Mouse (Mus musculus): ENCODE measurements around the gene Dnah7b.
"Not testable (repeated sequence)": the region's sequence is repeated elsewhere in the genome, so short reads cannot be mapped to it uniquely, and the experiment has no call there.

The Dnah7b gene

DNA sequence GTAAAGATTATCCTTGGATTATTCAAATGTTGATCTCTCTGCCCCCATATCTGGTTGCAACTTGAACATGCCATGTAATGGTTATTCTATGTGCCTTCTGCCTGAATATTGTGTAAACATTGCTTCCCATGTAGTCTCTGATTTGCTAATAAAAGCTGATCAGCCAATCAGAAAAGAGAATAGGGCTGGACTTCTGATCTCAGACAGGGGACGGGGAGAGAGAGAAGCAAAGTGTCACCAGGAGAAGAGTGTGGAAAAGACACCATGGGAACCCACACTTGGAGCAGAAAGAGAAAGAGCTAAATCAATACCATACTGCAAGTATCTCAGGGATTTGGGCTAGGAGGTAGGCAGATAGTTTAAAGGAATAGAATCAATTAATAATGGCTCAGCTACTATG, at the start of gene Dnah7b:
Gene Dnah7b, plus strand, starts transcription at position 301 of the 400 bp plus-strand sequence.
- in situ Hi-C loops (cut with MboI, MseI), result no loop called here

DNA sequence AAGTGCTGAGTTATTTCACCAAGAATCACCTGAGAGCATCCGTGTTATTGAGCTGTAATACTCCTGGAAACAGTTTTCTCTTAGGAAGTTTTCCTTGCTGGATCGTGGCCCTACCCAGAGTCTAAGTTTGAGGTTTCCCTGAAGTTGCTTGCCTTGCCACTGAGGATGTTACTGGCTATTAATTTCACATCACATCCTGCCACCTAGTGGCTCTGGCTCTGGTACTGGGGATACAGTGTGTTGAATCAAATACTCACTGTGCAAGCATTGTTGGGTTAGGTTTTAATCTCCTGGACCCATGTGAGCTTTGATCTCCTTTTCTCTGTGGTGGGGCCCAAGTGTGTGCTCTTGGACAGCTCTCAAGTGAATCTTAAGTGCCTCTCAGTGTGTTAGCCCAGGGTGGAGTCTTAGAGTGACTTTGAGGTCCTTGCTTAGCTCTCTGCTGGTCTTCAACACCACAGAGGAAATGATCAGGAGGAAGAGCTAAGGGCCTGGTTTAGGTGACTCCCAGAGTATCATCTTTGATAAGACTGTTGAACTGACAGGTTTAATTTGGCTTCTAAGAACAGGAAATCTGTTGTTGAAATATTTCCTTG, 47.6 kb upstream of the Dnah7b start:
- in situ Hi-C loops (cut with MboI, MseI), result no loop called here

DNA sequence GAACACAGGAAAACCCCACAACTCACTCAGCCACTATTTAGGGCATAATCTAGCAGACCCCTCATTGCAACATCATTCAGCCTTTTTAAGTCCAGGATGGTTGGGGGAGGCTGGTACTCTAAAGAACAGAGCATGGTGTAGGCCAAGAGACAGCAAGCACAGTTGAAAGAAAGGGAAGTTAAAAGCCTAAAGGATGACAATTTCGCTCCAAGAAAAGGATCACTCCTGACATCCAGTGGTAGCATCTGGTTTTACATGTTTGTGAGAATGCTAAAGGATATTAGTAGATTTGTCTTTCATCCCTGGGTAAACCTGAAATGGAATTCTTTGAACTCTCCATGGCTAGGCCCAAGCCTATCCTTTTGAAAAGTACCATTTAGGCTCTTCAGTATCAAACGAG, 43.9 kb upstream of the Dnah7b start:
- in situ Hi-C loops (cut with MboI, MseI), result no loop called here

DNA sequence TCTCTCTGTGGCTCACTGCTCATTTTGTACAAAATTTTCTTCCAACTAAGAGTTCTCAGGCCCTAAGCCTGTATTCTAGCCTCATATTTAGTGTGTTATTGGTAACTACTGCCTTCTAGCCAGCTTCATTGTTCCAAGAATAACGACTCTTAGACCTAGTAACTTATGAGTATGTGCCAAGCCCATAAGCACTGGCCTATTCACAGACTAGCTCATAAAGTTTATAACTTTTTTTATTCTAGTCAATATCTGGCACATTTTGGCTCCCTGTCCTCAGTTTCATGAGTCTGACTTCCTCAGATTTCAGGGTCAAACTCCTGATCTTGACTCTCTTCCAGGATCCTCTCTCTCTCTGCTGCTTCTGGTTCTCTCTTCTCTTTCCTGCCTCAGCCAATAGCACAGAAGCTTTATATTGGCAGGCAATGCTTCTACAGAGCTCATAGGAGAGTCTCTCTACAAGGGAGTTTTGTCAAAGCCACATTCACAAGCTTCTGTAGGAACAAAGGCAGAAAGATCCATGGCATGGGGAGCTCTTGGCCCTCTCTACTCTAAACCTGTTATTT, 34.0 kb upstream of the Dnah7b start:
- in situ Hi-C loops (cut with MboI, MseI), result no loop called here

DNA sequence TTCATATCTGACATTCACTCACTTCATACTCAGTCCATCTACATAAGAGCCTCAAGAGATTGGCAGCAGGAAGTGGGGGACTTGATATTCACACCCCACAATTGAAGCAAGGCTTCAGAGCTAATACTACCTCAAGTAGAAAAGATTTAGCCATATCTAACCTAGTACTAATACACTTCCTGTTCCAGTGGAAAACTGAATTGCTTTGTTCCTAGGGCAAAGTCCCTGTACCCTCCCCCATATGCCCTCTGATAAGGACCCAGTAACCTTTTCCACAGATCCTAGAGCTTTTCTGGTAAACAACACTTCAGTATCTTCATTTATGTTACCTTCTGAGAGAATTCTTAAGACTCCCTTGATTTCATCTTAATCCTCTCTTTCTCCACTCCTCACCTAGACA, 17.9 kb upstream of the Dnah7b start:
- in situ Hi-C loops (cut with MboI, MseI), result no loop called here

DNA sequence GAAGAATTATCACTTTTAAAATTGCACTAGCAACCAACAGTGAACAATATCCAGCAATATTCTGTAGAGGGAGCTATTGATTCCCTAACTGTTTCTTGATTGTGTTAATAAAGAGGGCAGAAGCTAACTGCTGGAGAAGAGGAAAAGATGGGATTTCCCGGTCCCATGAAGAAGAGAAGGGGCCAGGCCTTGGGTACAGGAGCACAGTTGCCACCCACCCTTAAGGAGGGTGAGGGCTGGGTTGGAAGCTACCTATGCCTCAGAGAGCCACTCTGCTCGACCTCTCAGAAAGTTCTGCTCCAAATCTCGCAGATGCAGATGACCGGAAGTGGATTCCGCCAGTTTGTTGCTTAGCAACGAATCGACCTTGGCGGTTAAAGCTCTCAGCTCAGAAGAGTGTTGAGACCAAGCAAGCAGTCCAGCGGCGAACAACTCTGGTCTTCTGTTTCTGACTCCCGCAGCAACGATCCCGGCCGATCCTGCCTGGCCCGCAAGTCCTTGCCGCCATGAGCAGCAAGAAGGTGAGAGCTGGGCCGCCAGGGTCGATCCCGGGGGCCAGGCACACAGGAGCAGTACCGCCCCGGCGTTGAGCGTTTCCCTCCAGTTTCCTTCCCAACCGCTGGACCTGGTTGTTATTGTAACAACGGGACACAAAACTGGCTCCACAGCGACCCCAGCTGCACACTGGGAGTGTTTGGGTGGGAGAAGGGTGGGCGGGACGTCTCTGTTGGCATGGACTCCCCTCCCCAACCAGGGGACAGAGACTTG, 553 bp downstream of the Dnah7b start:
- in situ Hi-C loops (cut with MboI, MseI), result no loop called here

DNA sequence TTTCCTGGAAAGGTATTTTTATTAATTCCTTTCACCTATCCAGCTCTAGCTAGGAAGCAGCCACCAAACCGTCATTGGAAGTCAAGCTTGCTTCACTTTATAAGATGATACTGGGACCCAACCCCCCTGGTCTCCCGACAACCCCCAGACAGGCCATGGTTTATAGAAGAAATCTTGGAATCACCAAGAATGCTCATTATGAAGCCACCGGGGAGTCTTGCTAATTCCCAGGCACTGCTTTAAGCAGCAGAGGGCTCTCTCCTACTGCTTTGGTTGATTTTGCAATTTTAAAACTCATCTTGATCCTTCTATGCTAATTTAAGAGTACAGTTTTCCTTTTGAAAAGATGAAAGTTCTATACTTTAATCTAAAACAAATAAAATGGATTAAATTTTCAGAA, 2.7 kb downstream of the Dnah7b start:
- in situ Hi-C loops (cut with MboI, MseI), result not testable (repeated sequence)

DNA sequence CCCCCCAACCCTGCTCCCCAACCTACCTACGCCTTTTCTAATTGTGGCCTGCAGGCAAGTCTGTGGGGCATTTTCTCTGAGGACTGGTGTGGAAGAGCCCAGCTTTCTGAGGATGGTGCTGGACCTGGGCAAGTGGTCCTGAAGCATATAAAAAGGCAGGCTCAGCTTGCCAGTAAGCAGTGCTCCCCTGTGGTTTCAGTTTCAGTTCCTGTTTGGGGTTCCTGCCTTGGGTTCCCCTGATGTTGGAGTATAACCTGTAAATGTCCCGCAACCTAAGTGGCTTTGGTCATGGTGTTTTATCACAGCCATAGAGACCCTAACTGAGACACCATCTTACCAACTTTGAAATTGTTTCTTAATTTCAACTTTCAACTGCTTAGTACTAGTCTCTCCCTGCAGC, 11.8 kb downstream of the Dnah7b start:
- in situ Hi-C loops (cut with MboI, MseI), result no loop called here

DNA sequence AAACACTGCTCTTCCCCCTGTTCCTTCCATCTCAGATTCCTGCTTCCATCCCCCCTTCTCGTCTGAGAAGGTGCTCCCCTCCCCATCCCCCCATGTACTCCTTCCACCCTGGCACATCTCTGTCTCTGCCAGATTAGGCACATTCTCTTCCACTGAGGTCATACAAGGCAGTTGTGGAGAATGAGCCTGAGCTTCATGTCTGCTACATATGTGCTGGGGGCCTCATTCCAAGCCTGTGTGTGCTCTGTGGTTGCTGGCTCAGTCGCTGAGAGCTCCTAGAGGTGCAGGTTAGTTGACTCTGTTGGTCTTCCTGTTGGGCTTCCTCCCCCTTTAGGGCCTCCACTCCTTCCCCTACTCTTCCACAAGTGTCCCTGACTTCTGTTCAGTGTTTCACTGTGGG, 34.4 kb downstream of the Dnah7b start:
- in situ Hi-C loops (cut with MboI, MseI), result no loop called here

DNA sequence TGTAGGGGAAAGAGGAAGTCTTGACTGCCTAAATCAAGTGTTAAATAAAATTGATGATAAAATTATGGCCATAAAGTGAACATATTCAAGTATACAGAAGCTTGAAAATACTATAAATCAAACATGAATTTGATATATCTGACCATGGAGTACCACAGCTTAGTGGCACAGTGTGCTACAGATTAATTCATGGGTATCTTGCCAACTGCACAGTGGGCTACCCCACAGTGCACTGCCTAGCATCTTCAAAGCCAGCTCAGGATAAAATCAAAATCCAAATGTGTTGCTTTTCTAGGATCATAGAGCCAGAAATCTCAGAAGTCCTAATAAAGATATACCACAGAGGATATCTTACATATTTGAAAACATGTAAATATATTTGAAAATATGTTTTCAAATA, 46.5 kb downstream of the Dnah7b start:
- in situ Hi-C loops (cut with MboI, MseI), result not testable (repeated sequence)

DNA sequence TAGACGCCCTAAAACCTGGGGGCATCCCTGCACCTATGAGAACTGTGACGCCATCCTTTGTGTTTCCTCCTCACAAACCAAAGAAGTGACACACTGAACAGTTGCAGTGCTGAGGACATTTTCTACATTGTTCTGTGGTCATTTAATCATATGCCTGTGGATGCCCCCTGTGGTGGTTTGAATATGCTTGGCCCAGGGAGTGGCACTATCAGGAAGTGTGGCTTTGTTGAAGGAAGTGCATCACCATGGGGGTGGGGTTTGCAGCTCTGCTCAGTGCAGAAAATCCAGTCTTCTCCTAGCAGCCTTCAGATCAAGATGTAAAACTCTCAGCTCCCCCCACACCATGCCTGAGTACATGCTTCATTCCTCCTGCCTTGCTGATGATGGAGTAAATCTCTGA, 51.1 kb downstream of the Dnah7b start:
- in situ Hi-C loops (cut with MboI, MseI), result not testable (repeated sequence)

DNA sequence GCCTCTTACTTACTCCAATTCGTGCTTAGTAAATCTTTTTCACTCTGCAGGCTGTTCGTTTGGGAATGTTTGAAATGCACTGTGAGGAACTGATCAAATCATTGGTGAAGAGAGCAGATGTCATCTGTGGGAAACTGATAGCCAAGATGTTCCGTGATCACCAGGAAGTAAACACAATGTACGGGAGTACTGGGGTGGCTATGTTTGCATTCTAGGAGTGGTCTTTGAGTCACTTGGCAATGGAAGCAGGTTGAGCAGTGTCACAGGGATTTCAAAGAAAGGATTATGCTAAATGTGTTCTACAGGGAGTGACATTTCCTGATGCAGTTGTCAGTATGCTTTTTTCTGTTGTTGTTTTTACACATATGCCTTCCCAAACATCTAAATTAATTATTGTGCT, 61.9 kb downstream of the Dnah7b start:
- in situ Hi-C loops (cut with MboI, MseI), result loop anchor here (5.0 kb wide), 1 partner anchor 394 kb away; no protein-coding TSS in a partner anchor

DNA sequence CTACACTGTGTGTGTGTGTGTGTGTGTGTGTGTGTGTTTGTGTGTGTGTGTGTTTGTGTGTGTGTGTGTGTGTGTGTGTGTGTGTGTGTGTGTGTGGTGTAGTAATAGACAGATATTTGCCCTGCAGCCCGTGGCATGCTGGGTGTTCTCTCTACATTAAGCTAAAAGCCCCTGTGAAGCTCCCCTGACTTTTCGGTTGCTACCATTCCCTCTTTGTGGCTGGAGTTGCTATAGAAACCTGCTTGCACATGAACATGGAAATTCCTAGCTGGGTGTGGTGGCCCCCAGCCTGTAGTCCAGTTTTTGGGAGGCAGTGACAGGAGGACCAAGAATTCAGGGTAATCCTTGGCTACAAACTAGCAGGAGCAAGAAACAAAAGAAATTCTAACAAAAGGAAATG, 130.7 kb downstream of the Dnah7b start:
- in situ Hi-C loops (cut with MboI, MseI), result not testable (repeated sequence)

DNA sequence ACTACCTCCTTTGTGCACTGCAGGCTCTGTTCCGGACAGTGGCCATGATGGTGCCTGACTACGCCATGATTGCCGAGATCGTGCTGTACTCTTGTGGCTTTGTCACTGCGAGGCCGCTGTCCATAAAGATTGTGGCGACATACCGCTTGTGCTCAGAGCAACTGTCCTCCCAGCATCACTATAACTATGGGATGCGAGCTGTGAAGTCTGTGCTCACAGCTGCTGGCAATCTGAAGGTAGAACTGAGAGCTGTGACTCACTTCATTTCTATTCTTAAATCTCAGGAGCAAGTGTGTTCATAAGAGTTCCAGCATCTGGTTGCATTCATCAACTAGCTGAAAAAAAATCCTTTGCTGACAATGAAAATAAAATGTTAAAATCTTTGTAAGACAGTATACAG, 135.1 kb downstream of the Dnah7b start:
- in situ Hi-C loops (cut with MboI, MseI), result not testable (repeated sequence)

DNA sequence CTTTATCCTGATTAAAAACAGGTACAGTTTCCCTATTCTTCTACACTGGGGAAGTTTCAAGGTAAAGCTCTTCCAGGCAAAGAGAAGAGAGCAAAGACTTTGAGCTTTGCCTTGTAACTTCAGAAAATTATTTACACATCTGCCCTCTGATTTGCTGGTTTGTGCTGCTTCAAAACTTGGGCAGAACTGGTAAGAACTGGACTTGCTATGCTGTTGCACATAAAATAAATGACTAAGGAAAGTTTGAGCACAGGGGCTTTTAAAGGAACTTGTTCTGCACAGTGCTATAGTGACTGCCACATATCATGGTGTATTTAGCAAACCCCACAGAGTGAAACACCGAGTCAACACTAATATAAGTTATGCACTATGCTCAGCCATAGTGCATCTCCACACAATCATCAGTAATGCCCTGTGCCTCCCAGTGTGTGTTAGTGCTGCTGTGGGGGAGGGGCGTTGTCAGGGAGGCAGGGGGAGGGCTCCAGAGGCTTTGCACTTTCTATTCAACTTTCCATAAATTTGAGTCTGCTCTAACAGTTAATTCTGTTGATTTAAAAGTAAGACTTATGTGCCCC, 144.0 kb downstream of the Dnah7b start:
- in situ Hi-C loops (cut with MboI, MseI), result not testable (repeated sequence)

DNA sequence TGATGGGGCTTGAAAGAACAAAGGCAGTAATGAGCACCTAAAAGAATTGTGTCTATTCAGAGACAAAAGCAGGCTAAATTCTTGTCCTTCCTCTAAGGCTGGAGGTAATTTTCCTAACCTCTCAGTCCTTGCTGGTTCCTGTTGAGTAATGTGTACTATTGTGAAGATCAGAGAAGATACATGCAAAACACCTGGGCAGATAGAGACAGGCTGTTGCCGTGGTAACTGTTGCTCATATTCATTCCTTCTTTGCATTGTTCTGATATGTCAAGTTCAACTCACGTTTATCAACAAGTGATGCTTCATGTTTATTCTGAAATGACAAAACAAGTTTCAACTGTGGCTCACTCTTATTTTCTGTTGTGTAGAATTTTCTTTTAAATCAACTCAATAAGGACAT, 156.6 kb downstream of the Dnah7b start:
- in situ Hi-C loops (cut with MboI, MseI), result not testable (repeated sequence)

DNA sequence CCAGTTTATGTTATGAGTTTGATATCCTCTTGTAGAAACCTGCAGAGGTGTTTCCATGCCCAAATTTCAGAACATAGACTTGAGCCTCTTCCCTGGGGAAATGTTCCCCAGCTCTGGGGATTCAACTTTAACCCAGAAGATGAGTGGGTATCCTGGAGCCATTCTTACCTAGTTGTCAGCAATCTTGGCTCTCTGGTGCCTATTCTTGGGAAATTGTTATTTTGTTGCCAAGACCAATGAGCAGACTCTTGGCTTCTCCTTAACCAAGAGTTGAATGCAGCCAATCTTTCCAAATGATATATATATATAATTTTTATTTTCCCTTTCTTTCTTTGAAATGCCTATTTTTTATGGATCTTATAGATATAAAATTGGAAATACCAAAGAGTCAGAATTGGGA, 160.0 kb downstream of the Dnah7b start:
- in situ Hi-C loops (cut with MboI, MseI), result not testable (repeated sequence)

DNA sequence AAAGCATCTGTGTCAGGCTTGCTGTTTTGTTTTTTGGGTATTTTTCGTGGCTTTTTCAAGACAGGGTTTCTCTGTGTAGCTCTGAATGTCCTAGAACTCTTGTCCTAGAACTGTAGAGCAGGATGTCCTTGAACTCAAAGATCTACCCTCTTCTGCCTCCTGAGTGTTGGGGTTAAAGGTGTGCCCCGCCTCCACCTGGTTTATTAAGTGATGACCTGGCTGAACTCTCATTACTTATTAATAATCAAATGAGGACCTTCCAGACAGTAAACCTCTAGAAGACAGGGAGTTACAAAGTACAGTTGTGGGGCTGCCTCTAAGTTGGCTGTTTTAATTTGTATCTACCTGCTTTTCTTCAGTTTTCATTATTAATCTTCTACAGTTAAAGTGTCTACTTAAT, 202.7 kb downstream of the Dnah7b start:
- in situ Hi-C loops (cut with MboI, MseI), result not testable (repeated sequence)

DNA sequence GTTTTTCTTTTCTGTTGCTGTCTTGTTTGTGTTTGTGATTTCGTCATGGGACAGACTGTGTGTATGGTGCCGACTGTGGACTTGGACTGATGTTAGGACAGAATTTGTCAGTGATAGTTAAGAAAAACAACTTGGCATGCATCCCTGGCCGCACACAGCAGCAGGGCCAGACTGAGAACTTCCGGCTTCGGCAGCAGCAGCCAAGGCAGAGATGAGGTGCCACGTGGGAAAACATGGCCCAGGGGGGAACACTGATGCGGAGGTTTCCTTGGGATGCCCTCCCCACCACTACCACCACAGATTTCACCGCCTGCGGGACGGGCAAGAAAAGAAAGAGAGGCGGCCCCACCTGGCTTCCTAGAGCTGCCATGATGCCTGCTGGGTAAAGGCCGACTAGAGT, 205.8 kb downstream of the Dnah7b start:
- in situ Hi-C loops (cut with MboI, MseI), result no loop called here

DNA sequence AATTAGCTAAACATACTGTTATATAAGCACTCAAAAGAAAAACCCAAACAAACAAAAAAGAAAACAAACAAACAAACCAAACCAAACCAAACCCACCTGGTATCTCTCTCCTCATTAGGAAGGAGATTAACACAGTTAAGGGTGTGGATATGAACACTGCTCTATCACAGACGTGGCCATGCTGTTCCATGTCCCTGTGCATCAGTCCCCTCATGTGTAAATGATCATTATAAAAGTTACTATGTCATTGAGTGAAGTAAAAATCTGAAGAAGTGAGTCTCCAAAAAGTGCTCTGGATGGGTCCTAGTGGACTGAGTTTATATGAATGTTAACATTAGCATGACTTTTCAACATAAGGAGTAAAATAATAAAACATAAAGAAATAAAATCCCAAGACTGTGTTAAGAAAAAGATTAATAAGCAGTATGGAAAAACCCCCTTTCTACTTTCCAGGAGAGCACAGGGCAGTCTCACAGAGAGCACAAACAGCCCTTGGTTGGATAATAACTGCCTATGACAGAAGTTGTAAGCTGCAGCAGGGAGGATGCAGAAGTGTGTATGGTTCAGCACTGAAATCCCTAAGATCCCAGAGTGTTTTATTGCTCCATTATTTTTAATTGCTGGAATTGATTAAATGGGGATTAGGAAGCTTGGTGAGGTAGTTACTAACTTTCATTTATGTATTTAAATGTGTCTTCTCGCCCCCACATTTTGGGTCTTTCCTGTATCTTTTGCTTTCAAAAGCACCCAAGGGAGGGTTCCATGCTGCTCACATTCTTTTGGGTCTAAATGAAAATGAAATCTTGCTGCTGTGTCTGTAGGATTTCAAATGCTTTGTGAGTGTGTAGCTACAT, 212.2 kb downstream of the Dnah7b start:
- in situ Hi-C loops (cut with MboI, MseI), result not testable (repeated sequence)

DNA sequence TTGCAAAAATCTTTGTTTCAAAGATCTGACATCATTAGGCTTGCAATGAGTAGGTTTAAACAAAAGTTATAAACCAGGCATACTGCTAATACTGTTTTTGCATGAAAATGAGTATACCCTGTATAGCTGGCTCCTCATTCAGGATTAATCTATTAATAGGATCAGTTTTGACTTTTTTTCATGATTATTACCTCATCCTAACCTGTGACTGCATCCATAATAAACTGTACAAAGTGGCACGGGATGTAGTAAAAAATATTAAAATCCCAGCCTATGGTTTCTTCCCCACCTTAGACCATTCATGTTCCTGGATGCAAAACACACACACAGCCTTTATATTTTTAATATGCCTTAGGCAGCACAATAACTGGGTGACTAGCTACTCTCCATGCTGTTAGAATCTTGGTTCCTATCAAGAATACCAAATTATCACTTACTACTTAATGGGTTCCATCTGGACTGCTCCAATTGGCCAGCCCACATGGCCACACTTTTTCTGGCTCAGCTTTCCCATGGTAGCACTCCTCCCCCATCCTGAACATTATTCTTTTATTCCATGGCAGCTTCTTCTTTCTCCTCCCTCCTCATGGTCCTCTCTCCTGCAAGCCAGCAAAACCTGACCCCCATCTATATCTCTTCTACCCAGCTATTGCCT, 212.9 kb downstream of the Dnah7b start:
- in situ Hi-C loops (cut with MboI, MseI), result not testable (repeated sequence)

Measured in regulatory T cell (primary cell).